8 mouse cellular contexts compared by ENCODE assay signal in genomic region chr10:7182555-7183170, GRCm38 (mm10). TPM values are rescaled to one million over a fixed set of nuclear protein-coding genes. Genes with fewer than 3 reads are reported as not detected.
DNase-seq lines count a peak whose midpoint lies in the region; ATAC-seq and TF ChIP-seq lines count a peak whose summit lies in the region.

No protein-coding gene starts in this region.

- TF ChIP-seq POLR2A in cerebellum, adult 2 months (IDR thresholded peaks at IDR 0.05; ENCODE audit: borderline replicate concordance, insufficient read depth, low read length): no peak

- H3K9me3 ChIP-seq in hindbrain, embryonic 12.5 days (replicated peaks): no peaks in the 10 kb centered on the region

- no peak for DNase-seq in gastrocnemius, adult 2 months
- DNase-seq in gastrocnemius, postnatal 36 days: no peak
- peak; percentile 73 to 85 for DNase-seq in cerebellum, adult 2 months
- DNase-seq in lung, postnatal 10 days: peak; percentile 29
- DNase-seq in ovary, adult 18-20 months (ENCODE audit: low spot score): no peak
- no peak for DNase-seq in right cerebral cortex, postnatal 10 days (ENCODE audit: low spot score in 2 of 2)

- no peaks in the 10 kb centered on the region for H3K36me3 ChIP-seq in hindbrain, embryonic 12.5 days

- no peak for ATAC-seq in hindbrain, embryonic 12.5 days (ENCODE audit: low FRiP score)
- ATAC-seq in inflammation-experienced regulatory T-cells, adult 6 months: no peak

- H3K4me1 ChIP-seq in cerebellum, adult 2 months (ENCODE audit: control insufficient read depth, insufficient read depth, low read length): peaks cover 63% of the 10 kb centered on the region
- peaks cover 11% of the 10 kb centered on the region for H3K4me1 ChIP-seq in hindbrain, embryonic 12.5 days

- H3K27ac ChIP-seq in gastrocnemius, adult 2 months: peak overlapping the region; percentile 59
- peak overlapping the region; percentile 91 for H3K27ac ChIP-seq in cerebellum, adult 2 months (ENCODE audit: insufficient read depth, low read length)
- H3K27ac ChIP-seq in hindbrain, embryonic 12.5 days: peak overlapping the region; percentile 14; the same call in 1 of the 2 replicates

- no peak for TF ChIP-seq CTCF in gastrocnemius, adult 2 months (IDR thresholded peaks at IDR 0.05)
- TF ChIP-seq CTCF in cerebellum, adult 2 months (IDR thresholded peaks at IDR 0.05; ENCODE audit: borderline replicate concordance, insufficient read depth, low read depth, low read length): no peak

- 8% methylated on average over 12 of the region's 12 CpGs for WGBS in cerebellum, adult 2 months
- 69% methylated on average over 12 of the region's 12 CpGs for WGBS in hindbrain, embryonic 12.5 days

- H3K4me3 ChIP-seq in gastrocnemius, adult 2 months: peak overlapping the region; percentile 54
- H3K4me3 ChIP-seq in cerebellum, adult 2 months (replicated peaks; ENCODE audit: insufficient read depth, low read depth, low read length): no peak overlapping the region
- no peak overlapping the region for H3K4me3 ChIP-seq in hindbrain, embryonic 12.5 days

- intact Hi-C loops in gastrocnemius, adult 2 months (cut with DNase I): no loop called here
- intact Hi-C loops in gastrocnemius, postnatal 36 days (cut with DNase I): no loop called here

- no peak overlapping the region for H3K9ac ChIP-seq in hindbrain, embryonic 12.5 days

- no peak overlapping the region for H3K4me2 ChIP-seq in hindbrain, embryonic 12.5 days (replicated peaks)

- no peaks in the 10 kb centered on the region for H3K27me3 ChIP-seq in cerebellum, adult 2 months (ENCODE audit: control insufficient read depth, insufficient read depth, low read length)
- no peaks in the 10 kb centered on the region for H3K27me3 ChIP-seq in hindbrain, embryonic 12.5 days

RNA-seq across cellular contexts. Expression of gene Cnksr3, which starts 29.4 kb away (rescaled TPM):
- 1 to 10 TPM; 4.4 to 9.0 TPM for total RNA-seq in gastrocnemius, adult 2 months (2021)
- 1 to 10 TPM; 4.6 to 4.7 TPM for total RNA-seq in gastrocnemius, postnatal 36 days (2021)
- polyA plus RNA-seq in cerebellum, adult 2 months (2012; rRNA removed): 35.9 and 43.3 TPM in 2 replicates
- polyA plus RNA-seq in hindbrain, embryonic 12.5 days (2016; fragmentation: Nextera tagmentation; extraction: Ambion mirVana): 7.3 and 7.7 TPM in 2 replicates
- 1 to 10 TPM in 2 of 3 experiments, under 1 TPM in 1; 0.36 to 4.3 (median 3.3) TPM for polyA plus RNA-seq in inflammation-experienced regulatory T-cells, adult 6 months (2017; shearing (Covaris generic))

Comparison
In these comparisons a context has a peak if more than half of its experiments do, and no peak if none do; other contexts are left out.
1. DNase-seq: peak in cerebellum, adult 2 months (2 of 2) and lung, postnatal 10 days (single experiment); none in gastrocnemius, adult 2 months (single experiment), gastrocnemius, postnatal 36 days (0 of 2), ovary, adult 18-20 months (single experiment) and right cerebral cortex, postnatal 10 days (0 of 2).
2. H3K27ac ChIP-seq: peak in every context shown above with its lines; median percentile 91 in cerebellum, adult 2 months; 59 in gastrocnemius, adult 2 months; 14 in hindbrain, embryonic 12.5 days.